Mouse (Mus musculus): ENCODE data around the gene Zc3h18.

- TF ChIP-seq CTCF (IDR thresholded peaks at IDR 0.05; ENCODE audit: extremely low read depth, insufficient read depth, insufficient read length, insufficient replicate concordance) (no peak), POLR2A (IDR thresholded peaks at IDR 0.05; ENCODE audit: low read depth, low read length) (no peak)
Observed at GRCm38 (mm10) chr8:122329553-122330239, 46.7 kb upstream of the Zc3h18 start.
